Mouse (Mus musculus) forebrain, postnatal 0 days (tissue): Measurements from ENCODE around the gene Cmtm6. TPM values are rescaled to one million over a fixed set of nuclear protein-coding genes. Genes with fewer than 3 reads are reported as not detected.
A peak's percentile ranks its signal among the peaks of the same experiment; 100 is the strongest.

Source experiments
- ATAC-seq: fragments of 200-750 bp; cut with Nextera tagmentation; 2 replicates; pipeline ENCODE4 v1.8.0; 2017; ENCODE audit warnings: mild to moderate bottlenecking, moderate library complexity
- DNase-seq: peaks from one replicate; pipeline ENCODE4 v3.0.0-alpha.2; 2015
- H3K27ac ChIP-seq: fragments of 300-500 bp; sonication (generic); 2 replicates; pipeline ENCODE4 v1.5.1; 2014; ENCODE audit warnings: low read depth, mild to moderate bottlenecking, antibody characterized with exemption, low read length, moderate library complexity, mixed read lengths
- H3K27me3 ChIP-seq: fragments of 300-500 bp; sonication (generic); 2 replicates; pipeline ENCODE4 v1.6.1; 2014; ENCODE audit warnings: mild to moderate bottlenecking, low read length, mixed read lengths; ENCODE audit not compliant: insufficient read depth
- H3K36me3 ChIP-seq: fragments of 300-500 bp; sonication (generic); 2 replicates; pipeline ENCODE4 v1.6.1; 2014; ENCODE audit warnings: mild to moderate bottlenecking, moderate library complexity; ENCODE audit not compliant: insufficient read depth
- H3K4me1 ChIP-seq: fragments of 300-500 bp; sonication (generic); 2 replicates; pipeline ENCODE4 v1.6.1; 2014; ENCODE audit warnings: antibody characterized with exemption; ENCODE audit not compliant: insufficient read depth
- H3K4me2 ChIP-seq: fragments of 300-500 bp; sonication (generic); 2 replicates; pipeline ENCODE4 v1.6.1; 2014; ENCODE audit warnings: low read depth, mild to moderate bottlenecking, moderate library complexity
- H3K4me3 ChIP-seq: fragments of 300-500 bp; sonication (generic); 2 replicates; pipeline ENCODE4 v1.5.1; 2014; ENCODE audit warnings: low read depth, low read length, mixed read lengths
- H3K9ac ChIP-seq: fragments of 300-500 bp; sonication (generic); 2 replicates; pipeline ENCODE4 v1.6.1; 2014; ENCODE audit warnings: mild to moderate bottlenecking
- H3K9me3 ChIP-seq: fragments of 300-500 bp; sonication (generic); 2 replicates; pipeline ENCODE4 v1.6.1; 2016; ENCODE audit warnings: low read length
- CTCF ChIP-seq: sonication (generic); IDR thresholded peaks from 2 replicates; pipeline ENCODE4 v1.5.1; 2016; ENCODE audit warnings: antibody characterized with exemption, control low read depth, low read depth
- WGBS: fragments of 180-500 bp; shearing (Covaris S2); extraction: QIAGEN DNeasy Blood & Tissue Kit; methylation state at CpG from one replicate; pipeline ENCODE4 v1.1.7; 2014; 5-methylcytosine and 5-hydroxymethylcytosine counted together
- polyA plus RNA-seq: library from polyadenylated mRNA; unstranded; fragments of >200 nt; fragmentation: Nextera tagmentation; extraction: Ambion mirVana; gene quantifications from 2 replicates; pipeline ENCODE4 v1.2.1, GENCODE M21; 2015
- total RNA-seq: library from RNA; depleted of rRNA; stranded (reverse); fragments of >200 nt; gene quantifications from 2 replicates; pipeline ENCODE4 v1.2.3, GENCODE M21; 2014

Gene Cmtm6
- total and polyA plus RNA-seq, 2 experiments from 2014 or later, result 17.1 to 22.7 TPM

GRCm38 (mm10) chr9:114745654-114746053 is 14.7 kb downstream of the Cmtm6 start:
- H3K9me3 ChIP-seq, result no peaks in the 10 kb centered on the region
- peaks cover 14% of the 10 kb centered on the region for H3K36me3 ChIP-seq
- WGBS, result 91% methylated on average over 4 of the region's 4 CpGs
- TF ChIP-seq CTCF, result no peak
- ATAC-seq (no peak), DNase-seq (no peak)
- H3K4me2 ChIP-seq, result no peak overlapping the region
- H3K27ac ChIP-seq, result no peak overlapping the region
- no peak overlapping the region for H3K4me3 ChIP-seq
- H3K9ac ChIP-seq, result no peak overlapping the region
- H3K27me3 ChIP-seq, result no peaks in the 10 kb centered on the region
- H3K4me1 ChIP-seq, result no peaks in the 10 kb centered on the region

GRCm38 (mm10) chr9:114747012-114747411 is 16.1 kb downstream of the Cmtm6 start:
- no peak overlapping the region for H3K4me2 ChIP-seq
- no peaks in the 10 kb centered on the region for H3K4me1 ChIP-seq
- H3K9me3 ChIP-seq, result no peaks in the 10 kb centered on the region
- ATAC-seq (no peak), DNase-seq (no peak)
- H3K27ac ChIP-seq, result no peak overlapping the region
- 83% methylated on average over 10 of the region's 10 CpGs for WGBS
- no peaks in the 10 kb centered on the region for H3K27me3 ChIP-seq
- no peak overlapping the region for H3K9ac ChIP-seq
- H3K4me3 ChIP-seq, result no peak overlapping the region
- TF ChIP-seq CTCF, result no peak
- peaks cover 14% of the 10 kb centered on the region for H3K36me3 ChIP-seq

GRCm38 (mm10) chr9:114747466-114747865 is 16.6 kb downstream of the Cmtm6 start:
- no peak for TF ChIP-seq CTCF
- no peak overlapping the region for H3K4me2 ChIP-seq
- H3K9me3 ChIP-seq, result no peaks in the 10 kb centered on the region
- H3K4me3 ChIP-seq, result no peak overlapping the region
- no peak overlapping the region for H3K27ac ChIP-seq
- ATAC-seq (no peak), DNase-seq (no peak)
- peaks cover 14% of the 10 kb centered on the region for H3K36me3 ChIP-seq
- no peak overlapping the region for H3K9ac ChIP-seq
- H3K27me3 ChIP-seq, result no peaks in the 10 kb centered on the region
- no peaks in the 10 kb centered on the region for H3K4me1 ChIP-seq
- WGBS, result 94% methylated on average over 12 of the region's 12 CpGs

- Histone ChIP-seq H3K36me3 (peaks cover 9% of the 10 kb centered on the region), H3K27me3 (no peaks in the 10 kb centered on the region), H3K9me3 (no peaks in the 10 kb centered on the region), H3K4me1 (no peaks in the 10 kb centered on the region), H3K27ac (no peak overlapping the region), H3K4me3 (no peak overlapping the region), H3K9ac (no peak overlapping the region), H3K4me2 (no peak overlapping the region)
- TF ChIP-seq CTCF, result peak; percentile 25; the same call in 1 of the 2 replicates
- ATAC-seq (no peak), DNase-seq (no peak)
- WGBS, result 82% methylated on average over 3 of the region's 3 CpGs
Observed at GRCm38 (mm10) chr9:114751582-114751981, 20.7 kb downstream of the Cmtm6 start.

- ATAC-seq, result no peak
- H3K27me3 ChIP-seq, result no peaks in the 10 kb centered on the region
- H3K27ac ChIP-seq, result peak overlapping the region; percentile 50; the same call in 1 of the 2 replicates
- no peaks in the 10 kb centered on the region for H3K4me1 ChIP-seq
- no peak for TF ChIP-seq CTCF
- H3K36me3 ChIP-seq, result peaks cover 9% of the 10 kb centered on the region
- WGBS, result 75% methylated on average over 9 of the region's 9 CpGs
- no peaks in the 10 kb centered on the region for H3K9me3 ChIP-seq
- H3K9ac ChIP-seq, result peak overlapping the region; percentile 59; the same call in 1 of the 2 replicates
- H3K4me2 ChIP-seq, result peak overlapping the region; percentile 68
- H3K4me3 ChIP-seq, result peak overlapping the region; percentile 43
- DNase-seq, result no peak
Observed at GRCm38 (mm10) chr9:114752311-114752710, 21.4 kb downstream of the Cmtm6 start.

- Histone ChIP-seq H3K4me2 (peak overlapping the region; percentile 68), H3K27me3 (no peaks in the 10 kb centered on the region), H3K9me3 (no peaks in the 10 kb centered on the region), H3K36me3 (peaks cover 3% of the 10 kb centered on the region), H3K4me1 (no peaks in the 10 kb centered on the region), H3K4me3 (peak overlapping the region; percentile 43), H3K9ac (peak overlapping the region; percentile 59), H3K27ac (peak overlapping the region; percentile 50)
- WGBS, result 6% methylated on average over 31 of the region's 36 CpGs
- TF ChIP-seq CTCF, result peak; percentile 98
- peak; percentile 85 for DNase-seq
- ATAC-seq, result peak; percentile 94
Observed at GRCm38 (mm10) chr9:114752863-114753484, 22.1 kb downstream of the Cmtm6 start.

- no peaks in the 10 kb centered on the region for H3K9me3 ChIP-seq
- H3K36me3 ChIP-seq, result no peaks in the 10 kb centered on the region
- no peak for TF ChIP-seq CTCF
- WGBS, result 85% methylated on average over 7 of the region's 7 CpGs
- no peak for DNase-seq
- H3K27ac ChIP-seq, result no peak overlapping the region
- H3K27me3 ChIP-seq, result no peaks in the 10 kb centered on the region
- H3K4me2 ChIP-seq, result no peak overlapping the region
- H3K4me1 ChIP-seq, result no peaks in the 10 kb centered on the region
- H3K9ac ChIP-seq, result no peak overlapping the region
- no peak for ATAC-seq
- no peak overlapping the region for H3K4me3 ChIP-seq
Observed at GRCm38 (mm10) chr9:114758272-114758671, 27.4 kb downstream of the Cmtm6 start.
